Mouse (Mus musculus): ENCODE results near the gene Fbxw17.
"Not testable (repeated sequence)": the region's sequence is repeated elsewhere in the genome, so short reads cannot be mapped to it uniquely, and the experiment has no call there.

The Fbxw17 gene

DNA sequence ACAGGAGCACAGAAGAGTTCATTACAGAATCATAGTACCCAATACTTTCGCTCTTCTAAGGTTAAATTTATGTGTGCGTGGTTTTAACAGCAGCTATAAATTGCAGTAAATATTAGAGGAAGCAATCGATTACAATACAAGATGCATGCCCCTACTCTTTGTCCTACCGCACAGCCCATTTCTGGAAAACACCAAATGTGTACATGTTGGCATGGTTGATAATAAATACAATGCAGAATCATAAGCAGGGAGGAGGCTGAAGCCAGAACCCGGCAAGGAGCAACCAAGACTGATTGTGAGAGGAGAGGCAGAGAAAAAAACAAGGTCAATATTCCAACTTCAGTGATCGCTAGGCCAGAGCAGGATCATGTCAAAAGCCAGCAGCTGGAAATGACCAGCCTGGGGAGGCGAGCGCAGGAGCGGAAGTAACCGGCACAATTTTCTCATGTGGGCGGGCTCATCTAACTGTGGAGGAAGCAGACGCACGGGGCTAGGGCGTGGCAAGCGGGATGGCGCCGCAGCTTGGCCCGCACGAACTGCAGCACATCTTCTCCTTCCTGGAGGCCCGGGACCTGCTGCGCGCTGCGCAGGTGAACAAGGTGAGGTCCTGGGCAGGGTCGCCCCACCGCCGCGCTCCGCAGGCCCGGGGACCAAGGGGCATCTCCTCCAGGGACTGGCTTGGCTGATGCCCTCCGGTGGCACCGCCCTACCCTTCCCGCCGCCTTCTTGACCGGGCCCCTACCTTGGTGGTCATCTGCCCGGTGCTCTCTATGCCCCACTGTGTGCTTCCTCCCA, at the start of gene Fbxw17:
TSS of gene Fbxw17 (plus strand) at position 476 of the 795 bp plus-strand sequence.
- DNase-seq = peak; percentile 72

DNA sequence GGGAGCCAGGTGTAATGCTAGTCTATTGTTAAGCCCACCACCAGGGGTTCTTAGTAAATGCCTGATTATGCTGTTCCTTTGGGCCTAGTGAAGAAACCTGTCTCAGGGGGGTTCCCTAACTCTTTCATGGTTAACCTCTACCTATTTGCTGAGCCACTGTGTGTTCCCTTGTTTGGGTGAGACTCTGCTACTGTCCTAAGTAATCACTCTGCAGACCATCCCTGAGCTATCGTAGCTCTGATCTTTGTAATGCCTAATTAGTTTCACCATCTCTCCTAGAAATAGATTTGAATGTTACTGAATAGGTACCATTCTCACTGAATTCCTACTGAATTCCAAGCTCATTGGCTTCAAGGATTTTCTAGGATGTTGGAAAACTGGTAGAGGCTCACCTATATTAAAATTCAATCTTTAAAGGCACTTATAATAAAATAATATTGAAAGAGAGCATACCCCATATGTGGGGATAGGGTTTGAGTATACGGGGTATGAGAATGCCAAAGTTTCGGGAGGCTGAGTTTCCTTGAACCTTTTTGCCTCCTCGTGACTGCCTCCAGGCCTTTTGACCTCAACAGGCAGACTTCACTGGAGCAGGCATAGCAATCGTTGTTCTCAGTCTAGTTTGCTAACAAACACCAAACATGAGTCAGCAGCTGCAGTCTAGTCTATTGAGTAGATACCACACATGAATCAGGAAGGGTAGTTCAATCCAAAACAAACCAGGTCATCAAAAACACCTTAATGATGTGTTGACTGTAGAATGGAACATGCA, 44.5 kb upstream of the Fbxw17 start:
- not testable (repeated sequence) for DNase-seq

DNA sequence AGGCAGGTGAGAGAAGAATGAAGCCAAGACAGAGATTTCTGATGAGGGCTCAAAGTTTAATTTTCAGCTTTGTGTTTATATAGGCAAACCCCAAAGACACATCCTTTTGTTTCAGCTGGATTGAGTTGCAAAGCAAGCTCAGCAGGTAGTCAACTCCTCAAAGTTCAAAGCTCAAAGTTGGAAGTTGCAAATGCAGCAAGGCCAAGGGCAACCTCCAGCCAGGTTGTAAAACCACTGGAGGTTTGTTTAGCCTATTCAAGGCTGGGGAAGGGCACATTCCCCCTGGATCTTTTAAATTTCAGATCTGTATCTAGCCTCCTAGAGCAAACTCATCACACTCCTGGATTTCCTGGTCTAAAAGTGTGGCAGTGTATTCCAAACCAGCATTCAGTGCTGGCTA, 28.5 kb upstream of the Fbxw17 start:
- not testable (repeated sequence) for DNase-seq

DNA sequence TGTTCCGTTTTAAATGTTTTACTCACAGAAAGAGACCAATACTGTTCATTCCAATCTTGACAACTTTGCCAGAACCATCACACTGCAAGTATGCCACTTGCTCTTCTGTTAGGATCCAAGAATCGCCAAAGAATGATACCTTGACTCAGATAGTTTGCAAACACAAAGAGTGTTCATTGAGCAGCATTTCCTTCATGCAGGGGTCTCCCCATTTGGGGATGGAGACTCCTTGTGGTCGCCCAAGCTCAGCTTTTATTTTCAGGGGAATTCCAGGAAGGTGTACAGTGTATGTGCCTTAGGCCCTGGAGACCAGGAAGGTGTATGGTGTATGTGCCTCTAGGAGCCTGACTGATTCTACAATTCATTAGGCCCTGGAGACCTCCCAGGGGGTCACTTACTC, 757 bp downstream of the Fbxw17 start:
- DNase-seq = no peak

DNA sequence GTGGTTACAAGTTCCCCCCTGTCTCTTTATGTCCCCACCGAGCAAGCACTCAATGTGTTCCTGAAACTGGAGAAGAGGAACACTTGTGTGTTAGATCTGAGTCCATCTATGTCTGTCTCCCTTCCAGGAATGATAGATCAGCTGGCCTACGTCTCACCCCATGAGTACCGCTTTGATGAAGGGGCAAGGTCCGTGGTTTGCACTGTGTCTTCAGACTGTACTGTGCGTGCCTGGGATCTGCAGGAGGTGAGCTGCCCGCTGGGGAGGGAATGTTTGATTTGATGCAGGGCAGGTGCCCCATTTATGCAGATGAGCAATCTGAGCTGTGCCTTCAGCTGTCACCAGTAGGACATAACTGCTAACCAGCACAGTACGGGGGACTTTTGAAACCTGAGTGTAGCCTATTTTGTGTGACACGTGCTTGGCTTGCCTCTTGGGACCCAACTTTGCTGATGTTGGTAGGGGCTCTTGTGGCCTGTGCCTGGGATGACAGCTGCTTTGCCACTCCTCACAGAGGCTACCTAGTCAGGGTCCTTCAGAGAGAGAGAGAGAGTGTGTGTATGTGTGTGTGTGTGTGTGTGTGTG, 6.1 kb downstream of the Fbxw17 start:
- DNase-seq = peak; percentile 10

DNA sequence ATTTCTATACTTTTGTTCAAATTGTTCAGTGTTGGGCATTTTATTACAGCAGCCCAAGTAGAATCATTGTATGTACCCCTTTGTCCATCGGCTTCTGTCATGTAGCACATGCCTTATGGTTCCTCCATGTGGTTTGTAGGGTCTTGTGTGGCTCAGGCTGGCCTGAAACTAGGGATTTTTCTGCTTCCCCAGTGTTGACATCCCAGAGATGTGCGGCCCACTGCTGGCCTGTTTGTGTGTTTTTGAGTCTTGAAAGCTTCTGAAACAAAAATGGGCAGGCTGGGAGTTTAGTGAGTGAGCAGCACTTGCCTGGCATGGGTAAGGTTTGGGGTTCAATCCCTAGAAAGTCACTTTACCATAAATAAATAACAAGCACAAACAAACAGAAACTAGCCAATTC, 6.9 kb downstream of the Fbxw17 start:
- no peak for DNase-seq

DNA sequence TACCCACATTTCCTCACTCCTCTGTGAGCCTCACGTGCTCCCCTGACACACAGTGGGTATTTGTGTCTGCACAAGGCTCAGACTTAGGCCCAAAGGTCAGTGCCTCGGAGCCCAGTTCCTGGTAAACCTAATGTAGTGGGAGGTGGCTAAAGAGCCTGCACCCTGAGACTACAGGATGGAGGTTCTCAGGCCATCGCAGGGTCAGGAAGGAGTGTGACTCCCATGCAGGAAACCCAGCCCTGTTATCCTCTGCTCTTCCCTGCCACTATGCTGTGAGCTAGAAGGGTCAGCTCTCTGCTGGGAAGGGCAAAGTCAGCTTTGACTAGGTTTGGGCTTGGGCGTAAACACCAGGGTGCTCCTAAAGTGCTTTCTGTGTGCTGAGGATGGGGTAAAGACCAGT, 9.0 kb downstream of the Fbxw17 start:
- DNase-seq = no peak

DNA sequence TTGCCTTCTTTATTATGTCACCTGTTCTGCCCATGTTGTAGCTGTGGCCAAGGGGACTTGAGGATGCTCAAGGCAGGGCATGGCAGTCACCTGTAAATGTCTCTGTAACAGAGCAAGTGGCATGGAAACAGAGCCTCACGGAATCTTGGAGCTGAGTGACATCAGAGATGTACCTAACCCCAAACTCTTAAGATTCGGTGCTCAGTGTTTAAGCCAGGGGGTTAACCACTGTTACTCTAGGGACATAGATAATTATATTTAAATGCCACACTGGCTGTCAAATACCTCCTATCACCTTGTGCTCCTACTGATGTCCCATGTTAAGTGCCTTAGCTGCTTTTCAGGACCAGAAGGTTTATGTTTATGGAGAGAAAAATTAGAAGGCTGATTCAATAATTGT, 26.1 kb downstream of the Fbxw17 start, which contains the start of gene Gm47429:
TSS of gene Gm47429 (minus strand) at position 101 of the 400 bp plus-strand sequence.
- DNase-seq = no peak

DNA sequence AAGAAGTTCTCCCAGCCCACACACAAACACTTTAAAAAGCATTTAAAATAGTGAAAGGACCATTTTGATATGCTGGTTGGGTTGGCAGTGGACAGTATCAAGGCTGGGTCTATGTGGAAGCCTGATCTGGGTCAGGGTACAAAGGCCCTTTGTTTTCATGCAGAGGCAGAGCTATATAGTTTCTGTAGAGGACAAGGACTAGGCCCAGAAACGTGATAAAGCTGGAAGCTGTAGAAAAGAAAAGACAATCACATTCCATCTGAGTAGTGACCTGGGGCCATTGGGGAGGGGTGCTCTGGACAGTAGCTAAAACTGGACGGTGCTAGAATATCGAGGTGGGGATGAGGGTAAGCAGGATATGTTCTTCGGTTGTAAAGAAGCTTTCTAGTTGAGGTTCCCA, 27.6 kb downstream of the Fbxw17 start:
- no peak for DNase-seq

DNA sequence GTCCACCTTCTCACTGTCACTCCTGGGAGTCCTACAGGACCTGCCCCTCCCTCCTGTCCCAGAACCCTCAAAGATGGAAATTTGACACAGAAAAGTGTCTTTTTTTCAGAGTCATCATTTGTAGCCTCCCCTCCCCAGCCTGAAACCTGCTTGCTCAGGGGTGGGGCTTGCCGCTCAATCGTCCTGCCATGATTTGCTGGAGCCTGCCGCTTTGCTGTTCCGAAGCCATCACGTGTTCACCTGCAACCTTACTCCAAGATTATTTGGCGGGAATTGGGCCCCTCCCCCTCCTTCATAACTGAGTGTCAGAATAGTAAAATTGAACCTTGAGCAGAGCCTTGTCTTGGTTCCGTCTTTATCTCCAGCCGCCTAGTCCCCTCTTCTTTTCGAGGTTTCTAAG, 34.6 kb downstream of the Fbxw17 start:
- DNase-seq = not testable (repeated sequence)

DNA sequence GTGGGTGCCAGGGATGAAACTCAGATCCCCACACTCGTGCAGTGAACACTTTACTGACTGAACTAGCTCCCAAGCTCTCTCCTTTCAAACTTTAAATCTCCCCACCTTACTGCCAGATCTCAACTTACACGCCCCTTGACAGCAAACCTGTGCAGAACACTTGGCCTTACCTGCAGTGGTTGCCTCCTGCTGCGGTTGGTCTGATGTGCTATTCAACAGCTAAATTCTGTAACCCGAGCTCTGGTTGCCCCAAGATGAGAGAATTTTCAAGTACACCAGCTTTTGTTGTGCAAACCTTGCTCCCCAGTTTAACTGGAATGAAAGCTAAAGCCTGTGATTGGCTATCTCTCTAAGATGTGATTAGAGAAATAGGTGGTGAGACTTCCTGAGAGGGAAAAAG, 35.8 kb downstream of the Fbxw17 start:
- DNase-seq = no peak

DNA sequence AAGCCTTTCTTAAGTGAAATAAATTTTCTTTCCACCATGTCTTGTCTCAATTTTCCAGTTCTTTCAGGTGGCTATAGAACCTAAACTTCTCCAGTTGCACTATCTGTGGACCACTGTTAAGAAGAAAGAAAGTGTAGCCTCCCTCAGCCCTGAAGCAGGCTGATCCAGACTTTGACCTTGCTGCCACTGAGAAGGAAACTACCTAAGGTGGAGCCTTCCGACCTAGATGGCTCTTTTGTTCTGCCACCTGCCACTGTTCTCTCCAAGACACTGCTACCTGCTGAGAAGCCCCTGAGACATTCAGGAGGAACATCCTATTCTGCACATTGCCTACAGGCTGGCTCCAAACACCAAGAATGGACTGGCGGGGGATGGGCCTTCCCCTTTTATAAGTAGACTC, 42.8 kb downstream of the Fbxw17 start:
- DNase-seq = not testable (repeated sequence)

DNA sequence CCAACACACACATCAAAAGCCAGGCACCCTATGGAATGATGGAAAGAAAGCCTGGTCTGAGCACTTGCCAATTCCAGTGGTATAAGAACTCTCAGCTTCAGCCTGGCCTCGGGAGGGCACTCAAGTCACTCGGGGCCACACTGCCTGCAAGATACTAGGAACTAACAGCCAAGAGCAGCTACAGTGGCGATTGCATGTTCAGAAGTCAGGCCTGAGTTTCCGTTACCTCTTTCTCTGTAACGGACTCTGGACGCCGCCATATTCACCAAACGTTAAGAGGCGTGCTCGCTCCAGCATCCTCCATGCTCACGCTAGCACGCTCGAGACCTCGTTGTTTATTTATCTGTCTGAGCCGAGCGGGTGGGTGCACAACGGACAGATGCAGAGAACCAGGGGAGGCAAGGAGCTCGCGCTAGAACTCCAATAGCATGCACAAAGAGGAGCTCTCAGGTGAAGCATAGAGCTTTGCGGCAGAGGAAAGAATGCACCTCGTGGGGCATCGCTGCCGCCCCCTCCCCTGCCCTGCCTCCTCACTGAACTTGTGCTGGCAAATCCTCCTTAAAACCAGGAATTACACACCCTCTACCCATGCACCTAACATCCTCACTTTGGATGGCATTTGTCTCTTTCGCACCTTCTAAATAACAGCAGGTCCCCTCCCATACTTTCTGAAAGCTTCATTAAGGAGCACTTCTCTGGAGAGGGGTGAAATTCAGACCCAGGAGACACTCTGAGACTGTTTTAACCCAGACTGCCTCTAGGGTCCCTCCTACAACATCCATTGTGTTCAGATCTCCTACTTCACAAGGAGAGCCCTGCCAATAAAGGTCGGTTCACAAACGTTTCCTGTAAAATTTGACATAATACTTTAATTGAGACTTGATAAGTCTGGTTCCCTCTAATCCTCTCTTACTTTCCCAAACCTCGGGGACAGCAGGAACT, 47.2 kb downstream of the Fbxw17 start:
- peak; percentile 18 for DNase-seq

DNA sequence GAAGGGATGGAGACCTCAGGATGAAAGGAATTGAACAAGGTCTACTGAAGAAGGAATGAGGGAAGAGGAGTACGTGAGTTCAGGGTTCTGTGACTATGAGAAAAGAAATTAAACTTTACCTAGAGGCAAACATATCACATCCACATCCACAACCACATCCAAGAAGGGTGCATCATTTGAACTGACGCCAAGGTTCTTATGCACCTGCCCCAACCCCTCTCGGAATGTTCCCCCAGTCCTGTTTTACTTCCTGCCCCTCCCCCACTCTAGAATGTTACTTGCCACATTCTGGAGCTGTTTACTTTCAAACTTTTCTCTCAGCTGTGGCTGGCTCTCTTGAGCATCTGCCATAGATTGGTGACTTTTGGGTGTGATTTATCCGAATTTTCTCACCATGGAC, 49.3 kb downstream of the Fbxw17 start, which contains the start of gene Nutm2:
TSS of gene Nutm2 (plus strand) at position 301 of the 400 bp plus-strand sequence.
- no peak for DNase-seq
